In the genomic region with DNA sequence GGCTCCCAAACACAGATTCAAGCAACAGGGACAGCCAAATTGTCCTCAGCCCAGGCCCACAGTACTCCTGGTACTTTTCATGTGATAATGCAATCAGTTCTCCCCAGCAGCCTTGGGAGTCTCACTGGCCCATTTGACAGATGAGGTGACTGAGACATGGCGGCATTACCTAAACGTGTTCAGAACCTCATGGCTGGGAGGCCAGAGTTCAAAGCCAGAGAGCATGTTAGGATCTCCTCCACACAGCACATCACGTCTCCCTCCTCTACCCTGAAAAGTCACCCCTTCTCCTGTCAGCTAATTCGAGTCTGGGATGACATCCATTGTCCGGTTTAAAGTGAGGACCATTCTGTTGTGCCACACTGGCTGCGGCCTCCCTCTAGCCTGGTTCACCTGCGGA, we compare ENCODE assay signal across 18 mouse cellular contexts. TPM values are rescaled to one million over a fixed set of nuclear protein-coding genes. Genes with fewer than 3 reads are reported as not detected.
DNase-seq lines count a peak whose midpoint lies in the region.
"Had no signal": no experiment of that assay in that cellular context is flagged by ENCODE, and none has a peak within 500 bp of the region (broad histone marks: within the 10 kb centered on the region; RNA-seq: fewer than 3 reads in every experiment).

No protein-coding gene starts in this region.

- peak; percentile 1 for DNase-seq in gastrocnemius, adult 8-10 months (ENCODE audit: low spot score in 2 of 2)
- no peak for DNase-seq in gastrocnemius, postnatal 25 days
- DNase-seq in layer of hippocampus, adult 9-11 months, result peak; percentile 1
- DNase-seq in layer of hippocampus, adult 18-20 months (ENCODE audit: low spot score in 2 of 2), result no peak
- DNase-seq in right cerebral cortex, adult 18-20 months, result peak; percentile 0
- no peak for DNase-seq in right cerebral cortex, postnatal 14 days
- no peak for DNase-seq in adipocyte (ENCODE audit: low spot score)
- DNase-seq: adrenal gland, adult 2 months; adrenal gland, postnatal 36 days; B cell, adult 2 months; cerebellum, adult 8-10 months; gastrocnemius, postnatal 14 days; heart, postnatal 14 days; kidney, adult 9 months; lung, adult 18-20 months; lung, postnatal 10 days; thymus, adult 18-20 months; thymus, postnatal 25 days had no signal

RNA-seq across cellular contexts. Expression of a gene that starts 27.5 kb away (rescaled TPM):
- 1 to 10 TPM; 4.0 to 9.7 (median 5.3) TPM for total RNA-seq in gastrocnemius, adult 8-10 months (2022)
- 1 to 10 TPM; 6.7 to 7.9 TPM for total RNA-seq in gastrocnemius, postnatal 25 days (2021)
- total RNA-seq in layer of hippocampus, adult 18-20 months (2021), result 100 to 1,000 TPM; 295 to 305 TPM

Comparison
In these comparisons a context has a peak if more than half of its experiments do, and no peak if none do; other contexts are left out.
1. DNase-seq: peak in gastrocnemius, adult 8-10 months (2 of 2), layer of hippocampus, adult 9-11 months (single experiment) and right cerebral cortex, adult 18-20 months (single experiment); none in gastrocnemius, postnatal 25 days (single experiment), layer of hippocampus, adult 18-20 months (0 of 2), right cerebral cortex, postnatal 14 days (single experiment) and adipocyte (single experiment).
2. RNA of a gene that starts 27.5 kb away (total RNA-seq): 295 to 305 TPM in layer of hippocampus, adult 18-20 months; 6.7 to 7.9 TPM in gastrocnemius, postnatal 25 days and 4.0 to 9.7 TPM in gastrocnemius, adult 8-10 months; every median in the first group is over 10 times any median in the second.